Mouse (Mus musculus): Measurements from ENCODE around the gene Bpifb6. TPM values are rescaled to one million over a fixed set of nuclear protein-coding genes. Genes with fewer than 3 reads are reported as not detected.

The Bpifb6 gene
- polyA plus RNA-seq (2016; fragmentation: Nextera tagmentation; extraction: Ambion mirVana) = not detected in 2 replicates

- H3K27me3 ChIP-seq (replicated peaks) = no peaks in the 10 kb centered on the region
- 85% methylated on average over 4 of the region's 4 CpGs for WGBS
- ATAC-seq (ENCODE audit: low FRiP score, low read depth) = no peak
- no peaks in the 10 kb centered on the region for H3K4me1 ChIP-seq
- no peaks in the 10 kb centered on the region for H3K9me3 ChIP-seq
- H3K4me2 ChIP-seq (replicated peaks) = no peak within 1 kb of the TSS
- no peak within 1 kb of the TSS for H3K4me3 ChIP-seq
- H3K9ac ChIP-seq = no peak within 1 kb of the TSS
- no peak within 1 kb of the TSS for H3K27ac ChIP-seq
- no peaks in the 10 kb centered on the region for H3K36me3 ChIP-seq
Observed at GRCm38 (mm10) chr2:153900088-153900487, at the start of gene Bpifb6. TSS of gene Bpifb6 (plus strand) at chr2:153900388.

DNA sequence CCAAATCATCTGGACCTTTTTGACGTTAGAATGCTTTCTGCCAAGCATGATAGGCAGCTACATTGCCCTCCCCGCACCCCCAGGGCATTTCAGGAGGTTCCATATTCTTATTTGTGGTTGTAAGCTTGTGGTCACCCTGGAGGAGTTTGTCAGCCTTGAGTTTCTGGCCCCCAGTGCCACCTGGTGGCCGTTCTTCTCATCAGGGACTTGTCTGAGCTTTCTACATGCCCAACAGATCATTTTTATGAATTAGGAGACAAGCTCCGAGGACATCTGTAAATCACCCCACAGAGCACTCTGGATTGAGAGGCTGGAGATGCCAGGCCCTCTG, 49.2 kb upstream of the Bpifb6 start:
- no peak overlapping the region for H3K9ac ChIP-seq
- ATAC-seq (ENCODE audit: low FRiP score, low read depth) = no peak
- H3K4me2 ChIP-seq (replicated peaks) = no peak overlapping the region

DNA sequence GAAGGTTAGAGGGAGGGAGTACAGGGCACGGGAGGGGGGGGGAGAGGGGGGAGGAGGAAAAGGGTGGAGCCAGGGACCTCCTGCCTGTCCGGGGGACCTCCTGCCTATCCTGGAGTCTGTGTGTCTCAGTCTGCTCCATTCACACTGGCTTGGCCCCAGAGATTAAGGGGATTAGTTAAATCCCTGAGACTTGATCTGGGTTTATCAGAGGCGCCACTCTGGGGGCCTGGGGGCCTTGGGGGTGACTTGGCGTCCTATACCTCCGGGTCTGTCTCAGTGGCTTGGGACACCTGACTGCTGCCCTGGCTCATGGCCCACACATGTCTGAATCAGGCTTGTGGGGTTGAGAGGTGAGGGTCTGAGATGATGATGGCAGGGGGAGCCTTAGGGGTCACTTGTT, 46.6 kb upstream of the Bpifb6 start:
- no peak for ATAC-seq (ENCODE audit: low FRiP score, low read depth)
- WGBS = 30% methylated on average over 5 of the region's 5 CpGs
- no peaks in the 10 kb centered on the region for H3K36me3 ChIP-seq

More for the DNA sequence above, 49.2 kb upstream of the Bpifb6 start:
- Histone ChIP-seq H3K36me3 (no peaks in the 10 kb centered on the region), H3K4me3 (no peak overlapping the region), H3K27ac (no peak overlapping the region), H3K4me1 (no peaks in the 10 kb centered on the region), H3K27me3 (replicated peaks) (no peaks in the 10 kb centered on the region), H3K9me3 (0 out of 2 replicates have a peak, but pooled peaks cover 3% of the 10 kb centered on the region)
- 54% methylated on average over 4 of the region's 4 CpGs for WGBS

GRCm38 (mm10) chr2:153859581-153859980, 40.6 kb upstream of the Bpifb6 start:
- WGBS = 70% methylated on average over 2 of the region's 2 CpGs
- Histone ChIP-seq H3K9me3 (no peaks in the 10 kb centered on the region), H3K27ac (no peak overlapping the region), H3K4me1 (no peaks in the 10 kb centered on the region), H3K4me2 (replicated peaks) (no peak overlapping the region), H3K9ac (no peak overlapping the region), H3K36me3 (no peaks in the 10 kb centered on the region), H3K4me3 (no peak overlapping the region), H3K27me3 (replicated peaks) (no peaks in the 10 kb centered on the region)
- ATAC-seq (ENCODE audit: low FRiP score, low read depth) = no peak

More for the DNA sequence above, 46.6 kb upstream of the Bpifb6 start:
- H3K27ac ChIP-seq = no peak overlapping the region
- H3K4me1 ChIP-seq = no peaks in the 10 kb centered on the region
- no peak overlapping the region for H3K4me3 ChIP-seq
- H3K9ac ChIP-seq = no peak overlapping the region
- 0 out of 2 replicates have a peak, but pooled peaks cover 3% of the 10 kb centered on the region for H3K9me3 ChIP-seq
- H3K27me3 ChIP-seq (replicated peaks) = no peaks in the 10 kb centered on the region
- H3K4me2 ChIP-seq (replicated peaks) = no peak overlapping the region

DNA sequence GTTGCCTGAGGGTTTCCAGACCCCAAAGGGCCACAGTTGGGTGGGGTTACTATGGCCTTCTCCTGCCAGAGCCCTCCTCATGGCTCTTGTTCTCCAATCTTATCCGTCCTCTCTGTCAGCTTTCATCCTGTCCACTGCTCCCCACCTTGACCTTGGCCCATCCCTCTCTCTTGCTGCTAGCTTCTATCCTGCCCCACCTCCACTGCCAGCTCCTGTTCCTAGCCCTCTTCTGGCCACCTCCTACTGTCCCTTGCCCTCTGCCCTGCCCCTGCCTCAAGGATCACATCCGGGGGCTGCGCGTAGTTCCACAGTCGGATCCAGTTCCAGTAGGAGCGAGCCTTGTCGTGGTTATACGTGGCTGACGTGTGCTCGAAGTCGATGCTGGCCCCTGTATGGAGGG, 39.9 kb upstream of the Bpifb6 start:
- no peak overlapping the region for H3K4me2 ChIP-seq (replicated peaks)
- no peak overlapping the region for H3K9ac ChIP-seq
- H3K4me3 ChIP-seq = no peak overlapping the region
- no peaks in the 10 kb centered on the region for H3K36me3 ChIP-seq
- H3K9me3 ChIP-seq = no peaks in the 10 kb centered on the region
- no peak for ATAC-seq (ENCODE audit: low FRiP score, low read depth)
- H3K4me1 ChIP-seq = no peaks in the 10 kb centered on the region
- WGBS = 90% methylated on average over 11 of the region's 11 CpGs
- no peak overlapping the region for H3K27ac ChIP-seq
- no peaks in the 10 kb centered on the region for H3K27me3 ChIP-seq (replicated peaks)

DNA sequence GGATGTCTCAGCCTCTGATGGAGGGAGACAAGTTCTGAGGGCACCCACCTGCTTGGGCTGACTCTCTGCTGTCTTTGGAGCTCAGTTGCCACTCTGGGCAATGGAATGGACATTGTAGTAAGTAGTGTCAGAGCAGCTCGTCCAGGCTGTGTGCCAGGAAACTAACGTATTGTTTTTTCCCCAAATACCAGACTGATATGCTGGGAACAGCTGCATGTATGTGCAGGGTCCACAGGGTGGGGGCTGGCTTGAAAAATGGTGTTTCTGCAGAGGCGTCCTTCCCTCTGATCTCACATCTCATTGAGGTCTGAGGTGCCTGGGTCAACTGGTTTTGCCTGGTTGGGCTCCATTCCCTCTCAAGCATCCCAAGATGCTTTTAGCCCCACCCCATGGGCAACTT, 39.5 kb upstream of the Bpifb6 start:
- no peak overlapping the region for H3K9ac ChIP-seq
- no peaks in the 10 kb centered on the region for H3K36me3 ChIP-seq
- H3K4me1 ChIP-seq = no peaks in the 10 kb centered on the region
- H3K4me2 ChIP-seq (replicated peaks) = no peak overlapping the region
- 62% methylated on average over 3 of the region's 3 CpGs for WGBS
- H3K4me3 ChIP-seq = no peak overlapping the region
- no peaks in the 10 kb centered on the region for H3K27me3 ChIP-seq (replicated peaks)
- no peak overlapping the region for H3K27ac ChIP-seq
- no peaks in the 10 kb centered on the region for H3K9me3 ChIP-seq
- no peak for ATAC-seq (ENCODE audit: low FRiP score, low read depth)

DNA sequence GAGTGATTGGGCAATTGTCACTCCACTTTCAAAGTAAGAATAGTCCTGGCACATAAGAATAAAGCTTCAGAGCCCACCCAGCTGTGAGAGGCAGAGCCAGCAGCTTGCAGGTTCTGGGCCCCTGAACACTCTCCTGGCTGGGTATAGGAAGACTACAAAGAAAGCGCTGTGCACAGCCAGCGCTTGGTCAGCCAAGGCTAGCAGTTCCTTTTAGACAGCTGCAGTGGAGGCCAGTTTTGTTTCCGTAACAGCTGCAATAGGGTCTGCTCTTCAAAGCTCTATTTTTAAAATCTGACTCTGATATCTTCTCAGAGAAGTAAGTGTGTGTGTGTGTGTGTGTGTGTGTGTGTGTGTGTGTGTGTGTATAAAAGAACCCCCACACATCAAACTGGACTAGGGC, 38.2 kb upstream of the Bpifb6 start:
- Histone ChIP-seq H3K4me1 (no peaks in the 10 kb centered on the region), H3K4me2 (replicated peaks) (no peak overlapping the region), H3K9me3 (no peaks in the 10 kb centered on the region), H3K9ac (no peak overlapping the region), H3K27ac (no peak overlapping the region), H3K36me3 (no peaks in the 10 kb centered on the region), H3K27me3 (replicated peaks) (no peaks in the 10 kb centered on the region), H3K4me3 (no peak overlapping the region)
- 87% methylated on average over 3 of the region's 3 CpGs for WGBS
- no peak for ATAC-seq (ENCODE audit: low FRiP score, low read depth)

- no peak within 1 kb of the TSS for H3K27ac ChIP-seq
Observed at GRCm38 (mm10) chr2:153870984-153871383, 29.2 kb upstream of the Bpifb6 start, which contains the start of gene Sun5. TSS of gene Sun5 (minus strand) at chr2:153871084.

GRCm38 (mm10) chr2:153874745-153875144, 25.4 kb upstream of the Bpifb6 start, which contains the start of gene Bpifb2:
TSS of gene Bpifb2 (plus strand) at chr2:153875045.
- ATAC-seq (ENCODE audit: low FRiP score, low read depth) = no peak
- Histone ChIP-seq H3K27ac (no peak within 1 kb of the TSS), H3K27me3 (replicated peaks) (no peaks in the 10 kb centered on the region), H3K36me3 (no peaks in the 10 kb centered on the region), H3K9me3 (no peaks in the 10 kb centered on the region), H3K4me1 (no peaks in the 10 kb centered on the region), H3K9ac (no peak within 1 kb of the TSS), H3K4me2 (replicated peaks) (no peak within 1 kb of the TSS), H3K4me3 (no peak within 1 kb of the TSS)
- 74% methylated on average over 9 of the region's 9 CpGs for WGBS

More at GRCm38 (mm10) chr2:153870984-153871383, 29.2 kb upstream of the Bpifb6 start, which contains the start of gene Sun5:
- H3K4me3 ChIP-seq = no peak within 1 kb of the TSS
- H3K9me3 ChIP-seq = no peaks in the 10 kb centered on the region
- no peaks in the 10 kb centered on the region for H3K4me1 ChIP-seq
- no peak within 1 kb of the TSS for H3K4me2 ChIP-seq (replicated peaks)
- ATAC-seq (ENCODE audit: low FRiP score, low read depth) = no peak
- H3K27me3 ChIP-seq (replicated peaks) = no peaks in the 10 kb centered on the region
- 88% methylated on average over 4 of the region's 4 CpGs for WGBS
- H3K36me3 ChIP-seq = no peaks in the 10 kb centered on the region
- no peak within 1 kb of the TSS for H3K9ac ChIP-seq

GRCm38 (mm10) chr2:153899111-153899510, 1.1 kb upstream of the Bpifb6 start:
- no peak for ATAC-seq (ENCODE audit: low FRiP score, low read depth)
- Histone ChIP-seq H3K4me1 (no peaks in the 10 kb centered on the region), H3K27me3 (replicated peaks) (no peaks in the 10 kb centered on the region), H3K9me3 (no peaks in the 10 kb centered on the region), H3K36me3 (no peaks in the 10 kb centered on the region), H3K4me2 (replicated peaks) (no peak overlapping the region), H3K9ac (no peak overlapping the region), H3K27ac (no peak overlapping the region), H3K4me3 (no peak overlapping the region)
- WGBS = 86% methylated on average over 5 of the region's 5 CpGs

- WGBS = 81% methylated on average over 6 of the region's 6 CpGs
Observed at GRCm38 (mm10) chr2:153902726-153903125, 2.5 kb downstream of the Bpifb6 start.

DNA sequence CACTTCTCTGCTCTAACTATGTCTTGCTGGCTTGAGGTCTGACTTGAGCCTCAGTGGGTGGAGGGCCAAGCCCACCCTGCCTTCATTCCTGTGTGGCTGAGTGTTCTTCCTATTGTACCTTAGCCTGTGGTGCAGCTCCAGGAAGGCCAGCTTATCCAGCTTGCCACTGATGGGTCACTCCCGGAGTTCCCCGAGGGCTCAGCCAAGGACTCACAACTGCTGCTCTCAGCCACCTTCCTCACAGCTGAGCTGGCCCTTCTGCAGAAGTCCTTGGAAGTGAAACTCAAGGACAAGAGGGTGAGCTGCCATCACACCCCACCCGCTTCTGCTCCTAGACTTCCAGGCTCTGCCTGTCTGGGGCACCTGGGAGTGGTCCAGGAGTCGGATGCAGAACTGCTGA, 6.4 kb downstream of the Bpifb6 start:
- no peaks in the 10 kb centered on the region for H3K9me3 ChIP-seq
- H3K27me3 ChIP-seq (replicated peaks) = no peaks in the 10 kb centered on the region
- H3K36me3 ChIP-seq = no peaks in the 10 kb centered on the region
- no peak overlapping the region for H3K4me2 ChIP-seq (replicated peaks)
- ATAC-seq (ENCODE audit: low FRiP score, low read depth) = no peak
- no peak overlapping the region for H3K27ac ChIP-seq
- H3K4me3 ChIP-seq = no peak overlapping the region
- WGBS = 96% methylated on average over 4 of the region's 4 CpGs
- no peak overlapping the region for H3K9ac ChIP-seq
- H3K4me1 ChIP-seq = no peaks in the 10 kb centered on the region

More at GRCm38 (mm10) chr2:153902726-153903125, 2.5 kb downstream of the Bpifb6 start:
- no peaks in the 10 kb centered on the region for H3K36me3 ChIP-seq
- no peaks in the 10 kb centered on the region for H3K9me3 ChIP-seq
- H3K4me1 ChIP-seq = no peaks in the 10 kb centered on the region
- no peak overlapping the region for H3K4me2 ChIP-seq (replicated peaks)
- ATAC-seq (ENCODE audit: low FRiP score, low read depth) = no peak
- H3K9ac ChIP-seq = no peak overlapping the region
- no peak overlapping the region for H3K27ac ChIP-seq
- no peaks in the 10 kb centered on the region for H3K27me3 ChIP-seq (replicated peaks)
- no peak overlapping the region for H3K4me3 ChIP-seq

- no peak overlapping the region for H3K9ac ChIP-seq
- no peak overlapping the region for H3K4me2 ChIP-seq (replicated peaks)
- H3K4me1 ChIP-seq = no peaks in the 10 kb centered on the region
- WGBS = 83% methylated on average over 5 of the region's 5 CpGs
- H3K9me3 ChIP-seq = no peaks in the 10 kb centered on the region
- H3K27me3 ChIP-seq (replicated peaks) = no peaks in the 10 kb centered on the region
- no peak for ATAC-seq (ENCODE audit: low FRiP score, low read depth)
- no peaks in the 10 kb centered on the region for H3K36me3 ChIP-seq
- H3K27ac ChIP-seq = no peak overlapping the region
- no peak overlapping the region for H3K4me3 ChIP-seq
Observed at GRCm38 (mm10) chr2:153914151-153914550, 14.0 kb downstream of the Bpifb6 start.

Measured in neural tube, embryonic 12.5 days (tissue).